Mouse (Mus musculus): ENCODE data around the gene Gm17124.
"Not testable (repeated sequence)": the region's sequence is repeated elsewhere in the genome, so short reads cannot be mapped to it uniquely, and the experiment has no call there.

Gm17124 gene

GRCm38 (mm10) chr14:42599782-42600181 is at the start of gene Gm17124:
TSS of gene Gm17124 (minus strand) at chr14:42599882.
- not testable (repeated sequence) for DNase-seq (ENCODE audit: low read depth in 1 of 2, low spot score in 2 of 2)

GRCm38 (mm10) chr14:42641817-42642216 is 42.1 kb upstream of the Gm17124 start, which contains the start of gene Gm3633:
TSS of gene Gm3633 (minus strand) at chr14:42641917.
- not testable (repeated sequence) for DNase-seq (ENCODE audit: low read depth in 1 of 2, low spot score in 2 of 2)

Measured in monocyte, adult 2 months (primary cell).